Mouse (Mus musculus): ENCODE measurements around the gene Ralgapb.

- TF ChIP-seq CTCF (IDR thresholded peaks at IDR 0.05; ENCODE audit: control insufficient read depth, insufficient read depth, insufficient replicate concordance, low read depth, low read length): no peak
- no peak for TF ChIP-seq POLR2A (IDR thresholded peaks at IDR 0.05; ENCODE audit: control insufficient read depth, low read depth, low read length)
Measured at GRCm38 (mm10) chr2:158376123-158376687, 33.4 kb upstream of the Ralgapb start.

All from testis, adult 2 months (tissue).